Mouse (Mus musculus) olfactory bulb, adult 2 months (tissue): ENCODE results near the gene Galnt17. TPM values are rescaled to one million over a fixed set of nuclear protein-coding genes. Genes with fewer than 3 reads are reported as not detected.

ENCODE experiments used
- H3K27ac ChIP-seq: fragments of 200-500 bp; 2 replicates; pipeline ENCODE4 v1.5.1; 2012; ENCODE audit warnings: low read depth, low read length; ENCODE audit not compliant: insufficient read depth
- H3K4me1 ChIP-seq: fragments of 200-500 bp; 2 replicates; pipeline ENCODE4 v1.6.1; 2012; ENCODE audit warnings: low read length; ENCODE audit not compliant: control insufficient read depth, insufficient read depth
- H3K4me3 ChIP-seq: fragments of 200-500 bp; 2 replicates; pipeline ENCODE4 v1.5.1; 2012; ENCODE audit warnings: mild to moderate bottlenecking, low read depth, low read length, moderate library complexity; ENCODE audit not compliant: insufficient read depth
- CTCF ChIP-seq: fragments of 200-500 bp; IDR thresholded peaks from 2 replicates; pipeline ENCODE4 v1.5.1; 2012; ENCODE audit warnings: low read depth, mild to moderate bottlenecking, low read length, moderate library complexity; ENCODE audit not compliant: insufficient read depth
- POLR2A ChIP-seq: fragments of 200-500 bp; IDR thresholded peaks from 2 replicates; pipeline ENCODE4 v1.6.1; 2012; ENCODE audit warnings: mild to moderate bottlenecking, low read depth, low read length, moderate library complexity; ENCODE audit not compliant: insufficient read depth
- WGBS: fragments of 180-500 bp; shearing (Covaris S2); methylation state at CpG from one replicate; pipeline ENCODE4 v1.1.7; 2018; 5-methylcytosine and 5-hydroxymethylcytosine counted together
- polyA plus RNA-seq: library from polyadenylated mRNA; stranded (reverse); fragments of >200 nt; gene quantifications from 2 replicates; pipeline ENCODE4 v1.2.4, GENCODE M21; 2012; ENCODE audit warnings: low replicate concordance; ENCODE audit not compliant: missing spikeins, insufficient read depth, insufficient read length

Gene Galnt17
- polyA plus RNA-seq, result not detected in 2 replicates

GRCm38 (mm10) chr5:131308397-131308796 lies at the start of gene Galnt17:
Galnt17 (minus strand) TSS chr5:131308497.
- Histone ChIP-seq H3K4me3 (peak within 1 kb of the TSS; percentile 78), H3K4me1 (peaks cover 14% of the 10 kb centered on the region), H3K27ac (no peak within 1 kb of the TSS)
- TF ChIP-seq POLR2A, result no peak
- no peak for TF ChIP-seq CTCF
- 71% methylated on average over 3 of the region's 3 CpGs for WGBS

- no peak overlapping the region for H3K4me3 ChIP-seq
- TF ChIP-seq CTCF (no peak), POLR2A (no peak)
- WGBS, result 19% methylated on average over 8 of the region's 8 CpGs
- H3K27ac ChIP-seq, result no peak overlapping the region
- peaks cover 10% of the 10 kb centered on the region for H3K4me1 ChIP-seq
These were observed 26.2 kb upstream of the Galnt17 start for GRCm38 (mm10) chr5:131334536-131334935.

- H3K27ac ChIP-seq, result no peak overlapping the region
- H3K4me3 ChIP-seq, result no peak overlapping the region
- WGBS, result 79% methylated on average over 3 of the region's 3 CpGs
- no peaks in the 10 kb centered on the region for H3K4me1 ChIP-seq
- TF ChIP-seq POLR2A (no peak), CTCF (no peak)
These were observed 13.0 kb upstream of the Galnt17 start for GRCm38 (mm10) chr5:131321286-131321685.

GRCm38 (mm10) chr5:131319605-131320004 lies 11.3 kb upstream of the Galnt17 start:
- H3K4me3 ChIP-seq, result no peak overlapping the region
- no peak overlapping the region for H3K27ac ChIP-seq
- no peaks in the 10 kb centered on the region for H3K4me1 ChIP-seq
- TF ChIP-seq POLR2A, result no peak
- no peak for TF ChIP-seq CTCF
- WGBS, result 82% methylated on average over 3 of the region's 3 CpGs

GRCm38 (mm10) chr5:131319141-131319540 lies 10.8 kb upstream of the Galnt17 start:
- Histone ChIP-seq H3K27ac (no peak overlapping the region), H3K4me1 (no peaks in the 10 kb centered on the region), H3K4me3 (no peak overlapping the region)
- TF ChIP-seq CTCF, result no peak
- TF ChIP-seq POLR2A, result no peak
- 69% methylated on average over 2 of the region's 2 CpGs for WGBS

GRCm38 (mm10) chr5:131315016-131315415 lies 6.7 kb upstream of the Galnt17 start:
- H3K4me1 ChIP-seq, result no peaks in the 10 kb centered on the region
- TF ChIP-seq CTCF (no peak), POLR2A (no peak)
- H3K4me3 ChIP-seq, result no peak overlapping the region
- H3K27ac ChIP-seq, result no peak overlapping the region
- WGBS, result 75% methylated on average over 4 of the region's 4 CpGs

GRCm38 (mm10) chr5:131307656-131308151 lies 593 bp downstream of the Galnt17 start:
- Histone ChIP-seq H3K4me1 (peaks cover 14% of the 10 kb centered on the region), H3K27ac (no peak overlapping the region), H3K4me3 (peak overlapping the region; percentile 78)
- TF ChIP-seq CTCF (0 out of 2 replicates have a peak, but pooled peaks have one; percentile 11), POLR2A (0 out of 2 replicates have a peak, but pooled peaks have one; percentile 28)
- 1% methylated on average over 36 of the region's 36 CpGs for WGBS

- Histone ChIP-seq H3K4me1 (peaks cover 14% of the 10 kb centered on the region), H3K4me3 (peak overlapping the region; percentile 78), H3K27ac (no peak overlapping the region)
- under 1% methylated on average over 64 of the region's 64 CpGs for WGBS
- TF ChIP-seq POLR2A, result no peak
- TF ChIP-seq CTCF, result no peak
These were observed 1.2 kb downstream of the Galnt17 start for GRCm38 (mm10) chr5:131306908-131307655.

- TF ChIP-seq CTCF (no peak), POLR2A (no peak)
- Histone ChIP-seq H3K27ac (no peak overlapping the region), H3K4me1 (peaks cover 14% of the 10 kb centered on the region), H3K4me3 (peak overlapping the region; percentile 78)
- under 1% methylated on average over 39 of the region's 39 CpGs for WGBS
These were observed 1.9 kb downstream of the Galnt17 start for GRCm38 (mm10) chr5:131306321-131306907.
